Mouse (Mus musculus): ENCODE data around the gene Sh3bgrl3. TPM values are rescaled to one million over a fixed set of nuclear protein-coding genes. Genes with fewer than 3 reads are reported as not detected.
A peak's percentile ranks its signal among the peaks of the same experiment; 100 is the strongest.

The Sh3bgrl3 gene
- total RNA-seq, 2 experiments from 2014 or later, result 70.4 to 72.6 TPM

DNA sequence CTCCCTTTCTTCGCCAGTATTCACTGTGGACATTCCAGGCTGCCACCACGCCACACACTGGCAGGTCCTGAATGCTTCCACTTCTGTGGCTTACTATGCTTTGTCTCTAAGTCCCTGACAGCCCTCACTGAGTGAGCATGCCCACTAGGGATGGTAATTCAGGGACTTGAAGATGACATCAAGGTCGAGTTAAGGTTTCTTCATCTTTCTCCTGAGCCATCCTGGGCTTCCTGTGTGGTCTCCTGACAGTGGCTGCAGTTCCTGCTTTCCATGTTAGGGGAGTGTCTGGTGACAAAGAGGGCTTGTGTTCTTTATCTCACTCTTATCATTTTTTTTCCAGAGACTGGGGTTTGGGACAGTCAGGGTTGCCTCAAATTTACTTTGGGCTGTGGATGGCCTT is 17.9 kb downstream of the Sh3bgrl3 start:
- DNase-seq, result no peak

DNA sequence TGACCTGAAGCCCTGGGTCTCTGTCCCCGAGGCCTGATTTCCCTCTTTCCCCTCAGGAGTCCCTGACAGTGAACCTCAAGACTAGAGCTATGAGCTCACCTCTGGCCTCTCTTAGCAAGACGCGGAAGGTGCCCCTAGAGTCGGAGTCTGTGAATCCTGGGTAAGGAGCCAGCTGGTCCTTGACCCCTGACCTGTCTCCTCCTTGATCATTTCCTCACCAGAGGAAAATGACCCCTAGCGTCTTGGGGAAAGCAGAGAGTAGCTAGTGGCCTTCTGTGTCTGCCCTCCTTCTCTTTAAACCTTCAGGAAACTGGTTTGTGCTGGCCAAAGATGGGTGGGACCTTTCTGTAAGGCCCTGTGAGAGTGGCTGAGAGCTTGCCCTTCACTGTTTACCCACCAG is 20.4 kb downstream of the Sh3bgrl3 start:
- DNase-seq, result no peak

DNA sequence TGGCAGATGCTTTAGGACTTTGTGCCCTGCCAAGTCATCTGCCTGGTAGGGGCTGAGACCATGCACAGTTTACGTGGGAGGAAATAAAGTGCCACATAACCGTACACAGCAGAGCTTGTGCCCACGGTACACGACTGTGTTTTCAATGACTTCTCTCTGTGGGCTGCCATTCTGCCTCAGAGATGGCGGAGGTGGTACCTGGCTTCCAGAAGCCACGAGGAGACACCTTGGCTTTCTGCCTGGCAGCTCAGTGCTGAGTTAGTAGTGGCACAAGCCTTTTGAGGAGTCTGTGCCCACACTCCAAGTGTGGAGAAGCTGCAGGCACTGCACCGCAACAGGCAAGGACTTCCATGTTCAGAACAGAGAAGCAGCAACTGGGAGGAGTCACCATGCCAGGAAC is 20.9 kb downstream of the Sh3bgrl3 start:
- no peak for DNase-seq

DNA sequence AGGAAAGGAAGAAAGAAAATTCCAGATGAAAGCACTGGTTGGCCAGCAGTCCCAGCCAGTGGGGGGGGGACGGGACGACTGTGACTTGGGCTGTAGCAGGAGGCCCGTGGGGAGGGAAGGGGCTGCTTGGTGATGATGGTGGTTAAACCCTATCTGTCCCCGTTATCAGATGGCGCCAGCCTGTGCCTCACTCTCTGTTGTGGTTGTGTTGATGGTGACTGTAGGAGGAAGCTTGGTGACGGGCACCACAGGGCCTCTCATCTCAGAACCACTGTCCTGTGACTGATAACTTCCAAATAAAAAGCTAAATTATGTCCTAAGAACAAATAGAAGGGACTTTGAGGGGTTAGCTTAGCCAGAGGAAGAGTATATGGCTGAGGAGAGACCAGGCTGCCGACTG is 22.5 kb downstream of the Sh3bgrl3 start:
- no peak for DNase-seq

DNA sequence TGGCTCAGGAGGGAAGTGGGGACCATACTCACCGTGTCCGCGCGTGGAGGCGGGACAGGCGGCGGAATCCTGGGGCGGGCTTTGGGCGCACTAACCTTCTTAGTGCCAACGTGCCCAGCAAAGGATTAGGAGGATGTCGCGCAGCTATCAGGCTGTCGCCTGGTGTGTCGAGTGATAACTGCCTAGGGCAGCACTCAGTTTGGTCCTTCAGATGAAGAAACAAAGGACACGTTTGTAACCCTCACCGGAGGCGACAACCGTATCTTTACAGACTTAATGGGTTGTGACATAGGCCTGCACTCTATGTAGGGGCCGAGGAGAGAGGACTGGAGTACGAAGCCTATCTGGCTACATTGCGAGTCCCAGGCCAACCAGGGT is 25.9 kb downstream of the Sh3bgrl3 start:
- no peak for DNase-seq

DNA sequence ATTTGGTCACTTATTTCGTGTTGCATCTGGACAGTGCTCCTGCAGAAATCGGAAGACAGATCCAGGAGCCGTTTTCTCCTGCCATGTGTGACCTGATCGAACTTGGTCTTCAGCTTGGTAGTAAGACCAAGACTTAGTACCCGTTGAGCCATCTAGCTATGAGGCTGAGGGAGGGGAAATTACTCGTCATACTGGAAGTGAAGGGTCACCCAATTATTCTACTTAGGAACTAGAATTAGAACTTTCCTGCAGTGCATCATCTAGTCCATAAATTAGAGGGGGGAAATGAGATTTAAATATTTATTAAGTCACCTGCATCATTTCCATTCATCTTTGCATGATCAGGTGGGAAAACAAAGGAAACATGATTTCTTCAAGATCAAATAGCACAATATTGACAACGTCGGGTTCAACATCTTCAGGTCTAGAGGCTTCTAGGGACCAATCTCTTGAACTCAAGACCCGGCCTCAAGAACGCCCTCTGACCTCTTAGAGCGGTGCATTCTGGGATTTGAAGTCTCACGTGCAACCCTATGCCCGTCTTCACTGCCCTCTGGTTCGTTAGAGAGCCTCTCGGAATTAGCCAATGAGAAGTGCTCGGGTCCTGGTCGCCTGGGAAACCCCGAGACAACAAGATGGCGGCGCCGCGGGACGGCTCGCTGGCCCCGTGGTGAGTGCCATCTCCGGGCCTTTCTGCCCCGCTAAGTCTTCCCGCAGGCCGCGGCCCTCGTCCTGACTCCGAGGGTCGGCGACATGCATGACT is 26.4 kb downstream of the Sh3bgrl3 start, which contains the start of gene Ubxn11:
Ubxn11 (plus strand) TSS at position 592 of the 763 bp plus-strand sequence.
- peak; percentile 85 for DNase-seq

DNA sequence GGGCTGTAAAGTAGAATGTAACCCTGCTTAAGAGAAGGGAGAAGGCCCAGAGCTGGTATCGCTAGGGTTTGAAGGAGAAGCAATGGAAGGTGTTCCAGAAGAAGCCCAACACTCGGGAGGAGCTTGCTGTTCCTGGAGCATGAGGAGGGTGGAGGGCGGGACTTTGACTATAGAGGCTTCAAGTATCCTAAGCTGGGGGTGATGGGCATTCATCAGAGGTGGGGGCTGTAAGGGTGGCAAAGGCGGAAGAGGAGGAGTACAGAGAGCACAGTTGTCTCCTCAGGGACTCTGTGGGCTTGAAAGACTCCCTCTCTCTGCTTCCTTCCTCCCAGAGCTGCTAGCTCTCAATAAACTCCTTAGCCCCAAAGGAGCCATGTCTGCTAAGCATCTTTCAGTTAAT is 28.3 kb downstream of the Sh3bgrl3 start:
- DNase-seq, result no peak

DNA sequence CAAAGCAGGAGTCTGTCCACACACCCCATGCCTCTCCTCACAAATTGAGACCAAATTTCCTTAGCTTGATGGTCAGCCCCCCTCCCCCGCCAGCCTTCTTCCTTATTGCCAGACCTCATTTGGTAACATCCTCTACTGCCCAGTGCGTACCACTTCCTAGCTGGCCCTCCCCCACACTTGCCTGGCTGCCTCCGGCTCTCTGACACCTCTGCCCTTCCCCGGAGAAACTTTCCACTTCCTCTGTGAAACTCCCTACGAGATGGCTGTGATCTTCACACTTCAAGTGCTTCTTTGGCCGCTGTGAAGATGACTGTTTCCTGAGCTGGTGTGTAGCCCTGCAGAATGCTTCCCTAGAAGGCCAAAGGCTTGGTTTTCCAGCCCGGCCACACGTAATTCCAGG is 30.0 kb downstream of the Sh3bgrl3 start:
- DNase-seq, result no peak

DNA sequence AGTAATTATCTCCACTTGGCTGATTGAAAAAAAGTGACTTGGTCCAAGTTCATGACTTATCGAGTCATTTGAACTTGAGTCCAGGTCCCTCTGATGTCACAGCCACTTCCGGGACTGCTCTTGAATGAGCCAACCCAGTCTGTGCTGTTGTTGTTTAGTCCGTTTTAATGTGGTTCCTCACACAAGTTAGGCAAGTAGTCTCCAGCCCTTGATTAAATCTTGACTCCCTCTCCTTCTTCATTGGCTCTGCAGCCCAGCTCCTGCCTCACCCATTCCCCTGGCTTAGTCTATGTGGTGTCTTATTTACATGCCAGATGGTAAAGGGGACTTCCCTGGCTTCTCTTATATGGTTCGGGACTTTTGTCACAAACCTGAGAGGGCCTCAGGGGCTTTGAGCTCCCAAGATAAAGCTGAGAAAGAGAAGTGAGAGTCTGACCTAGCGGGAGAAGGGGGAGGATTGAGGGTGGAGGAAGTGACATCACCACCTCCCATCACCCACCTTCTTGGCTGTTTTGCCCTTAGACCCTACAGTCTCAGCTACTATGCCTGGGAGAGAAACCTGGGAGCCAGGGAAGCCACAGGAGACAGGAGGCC is 31.5 kb downstream of the Sh3bgrl3 start:
- no peak for DNase-seq

DNA sequence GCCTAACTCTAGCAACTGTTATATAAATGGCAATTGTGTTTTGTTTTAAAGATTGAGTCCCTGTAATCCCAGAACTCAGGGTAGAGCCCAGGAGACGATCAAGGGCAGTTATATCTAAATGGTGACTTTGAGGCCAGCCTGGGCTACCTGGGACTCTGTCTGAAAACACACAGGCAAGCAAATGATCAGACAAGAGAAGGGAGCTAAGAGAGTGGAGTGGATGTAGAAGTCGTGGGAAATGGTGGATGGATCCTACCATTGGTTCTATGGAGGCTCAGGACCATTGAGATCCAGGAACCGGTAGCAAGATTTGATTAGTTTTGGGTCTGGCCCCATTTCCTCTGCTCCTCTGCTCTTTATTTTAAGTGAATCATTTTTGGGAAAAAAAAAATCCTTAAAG is 32.5 kb downstream of the Sh3bgrl3 start:
- DNase-seq, result no peak

DNA sequence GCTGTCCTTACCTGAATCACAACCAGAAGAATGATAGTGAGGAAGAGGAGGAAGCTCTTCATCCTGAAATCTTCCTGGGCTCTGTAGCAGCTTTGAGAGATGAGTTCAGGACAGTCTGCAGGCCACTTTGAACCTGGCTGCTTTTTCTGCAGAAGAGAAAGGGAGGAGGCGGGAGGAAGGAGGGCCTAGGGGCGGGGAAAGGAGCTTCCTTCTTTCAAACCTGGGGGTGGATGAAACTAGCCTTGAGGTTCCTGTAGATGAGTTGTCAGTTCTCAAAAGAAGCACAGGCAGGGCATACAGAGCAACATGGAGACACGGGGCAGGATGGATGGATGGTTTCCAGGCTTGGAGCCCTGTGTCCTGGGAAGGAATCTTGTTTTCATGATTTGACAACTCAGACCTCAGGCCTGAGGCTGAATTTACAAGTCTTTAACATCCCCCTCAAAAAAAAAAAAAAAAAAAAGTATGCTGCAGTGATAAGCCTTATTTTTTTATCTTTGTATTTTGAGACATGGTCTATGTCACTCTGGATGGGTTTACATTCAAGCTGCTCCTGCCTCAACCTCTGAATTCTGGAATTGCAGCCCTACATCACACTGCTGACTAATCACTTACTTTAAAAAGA is 33.6 kb downstream of the Sh3bgrl3 start, which contains the start of gene Cd52:
Cd52 (minus strand) TSS at position 160 of the 625 bp plus-strand sequence.
- DNase-seq, result no peak

DNA sequence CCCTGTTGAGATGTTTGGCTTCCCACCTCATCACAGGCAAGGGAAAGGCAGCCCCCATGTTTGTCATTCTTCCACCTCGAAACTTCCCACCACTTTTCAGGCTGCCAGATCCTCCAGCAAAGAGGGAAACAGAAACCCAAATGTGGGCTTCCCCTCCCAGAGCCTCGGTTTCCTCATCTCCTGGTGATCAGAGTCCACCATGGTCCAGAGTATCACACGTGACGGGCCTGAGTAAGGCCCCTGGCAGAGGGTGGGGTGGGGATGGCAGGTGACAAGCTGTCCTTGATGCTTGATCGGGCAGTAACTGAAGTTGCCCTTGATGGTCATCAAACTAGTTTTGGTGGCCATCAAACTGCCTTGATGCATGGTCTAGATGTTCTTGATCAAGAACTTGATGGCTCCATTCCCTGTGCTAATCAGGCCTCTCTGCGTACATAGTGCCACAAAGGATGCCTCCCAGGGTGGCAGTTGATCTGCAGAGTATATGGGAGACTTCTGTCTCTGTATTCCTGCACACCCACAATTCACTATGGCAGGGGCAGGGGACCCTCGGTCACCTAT is 34.5 kb downstream of the Sh3bgrl3 start:
- DNase-seq, result no peak

DNA sequence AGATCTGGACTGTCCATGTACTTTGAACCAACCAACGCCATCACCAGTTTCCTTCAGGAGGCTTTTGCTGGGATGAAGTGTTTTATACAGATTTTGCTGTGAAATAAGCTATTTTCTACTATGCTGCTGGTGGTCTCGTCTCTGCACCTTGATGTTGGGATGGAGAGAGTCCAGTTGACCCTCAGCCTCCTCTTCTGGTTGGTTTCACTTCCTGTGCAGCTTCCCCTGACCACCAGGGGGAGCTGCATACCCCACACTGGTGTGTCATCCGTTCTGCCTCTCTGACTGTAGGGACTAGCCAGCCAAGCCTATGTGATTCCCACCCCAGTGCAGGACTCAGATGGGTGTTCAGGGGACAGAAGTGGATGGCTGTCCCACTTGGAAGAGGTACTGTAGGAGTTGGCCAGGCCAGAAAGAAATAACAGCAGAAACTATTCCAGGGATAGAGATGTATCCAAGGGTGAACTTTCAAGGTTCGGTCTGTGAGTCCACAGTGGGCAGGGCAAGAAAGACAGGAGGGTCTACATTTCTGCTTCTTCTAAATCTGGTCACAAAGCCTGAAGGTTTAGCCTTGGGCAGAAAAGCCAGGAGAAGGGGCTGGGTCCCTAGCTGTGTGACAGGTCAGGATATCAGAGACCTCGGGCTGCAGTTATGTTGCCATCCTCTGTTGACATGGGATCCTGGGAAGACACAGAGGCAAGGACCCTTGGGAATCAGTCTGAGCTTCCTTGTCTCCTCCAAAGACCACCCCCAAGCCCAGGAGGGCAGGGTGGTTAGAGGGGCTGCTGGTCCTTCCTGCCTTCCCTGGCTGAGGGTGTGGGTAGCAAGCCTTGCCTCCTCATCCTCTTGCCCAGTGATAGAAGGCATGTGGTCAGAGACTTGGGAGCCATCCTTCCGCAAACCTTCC is 36.0 kb downstream of the Sh3bgrl3 start:
- DNase-seq, result peak; percentile 69

DNA sequence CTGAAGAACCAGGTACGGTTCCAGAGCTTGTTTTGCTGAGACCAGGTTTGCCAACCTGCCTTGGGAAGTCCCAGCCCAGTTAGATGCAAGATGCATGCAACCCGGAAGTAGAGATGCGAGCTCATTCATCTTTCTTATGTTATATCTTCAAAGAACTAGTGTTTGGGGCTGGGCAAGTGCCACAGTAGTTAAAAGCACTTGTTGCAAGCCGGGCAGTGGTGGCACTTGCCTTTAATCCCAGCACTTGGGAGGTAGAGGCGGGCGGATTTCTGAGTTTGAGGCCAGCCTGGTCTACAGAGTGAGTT is 37.4 kb downstream of the Sh3bgrl3 start:
- DNase-seq, result no peak

DNA sequence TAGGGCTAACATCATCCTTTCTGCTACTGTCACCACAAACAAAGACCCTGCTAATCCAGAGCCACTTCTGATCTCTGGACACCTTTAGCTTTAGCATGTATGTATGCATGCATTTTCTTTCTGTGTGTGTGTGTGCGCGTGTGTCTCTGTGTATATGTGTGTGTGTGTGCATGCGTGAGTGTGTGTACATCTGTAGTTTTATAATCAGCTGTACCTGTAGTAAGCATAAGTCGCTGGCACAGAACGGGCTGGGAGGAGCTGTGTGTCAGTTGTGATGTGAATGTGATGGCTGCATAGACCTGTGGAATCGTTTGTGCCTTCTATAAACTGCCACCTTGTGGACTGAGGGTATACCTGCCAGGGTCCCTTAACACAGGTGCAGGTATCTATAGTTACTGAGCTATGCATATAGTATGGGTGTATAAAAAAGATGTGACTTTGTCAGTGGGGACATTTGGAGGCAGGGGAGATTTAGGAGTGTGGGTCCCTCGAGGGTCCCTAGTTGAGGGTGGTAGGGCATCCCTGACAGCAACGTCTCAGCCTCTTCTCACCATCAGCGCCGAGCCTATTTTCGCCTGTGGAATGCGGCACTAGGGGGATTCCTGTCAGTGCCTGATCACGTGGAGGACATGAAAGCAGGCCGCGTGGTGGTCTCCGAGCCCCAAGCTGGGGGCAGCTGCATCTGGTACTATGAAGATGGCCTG is 37.9 kb downstream of the Sh3bgrl3 start:
- DNase-seq, result no peak

DNA sequence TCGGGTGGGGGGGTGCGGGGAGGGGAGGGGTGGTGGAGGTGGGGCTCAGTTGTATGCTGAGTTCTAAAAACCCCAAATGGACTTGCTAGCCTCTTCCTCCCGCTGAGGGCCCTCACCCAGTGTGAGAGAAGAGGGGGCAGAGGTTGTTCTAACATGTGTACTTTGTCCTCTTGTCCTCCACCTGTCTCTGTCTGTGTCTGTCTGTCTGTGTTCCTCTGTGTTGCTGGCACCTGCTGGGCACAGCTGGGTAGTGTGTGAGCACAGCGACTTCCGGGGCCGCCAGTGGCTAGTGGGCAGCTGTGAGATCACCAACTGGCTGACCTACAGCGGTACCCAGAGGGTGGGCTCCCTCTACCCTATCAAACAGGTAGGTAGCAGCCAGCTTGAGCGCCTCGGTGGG is 39.6 kb downstream of the Sh3bgrl3 start:
- DNase-seq, result no peak

DNA sequence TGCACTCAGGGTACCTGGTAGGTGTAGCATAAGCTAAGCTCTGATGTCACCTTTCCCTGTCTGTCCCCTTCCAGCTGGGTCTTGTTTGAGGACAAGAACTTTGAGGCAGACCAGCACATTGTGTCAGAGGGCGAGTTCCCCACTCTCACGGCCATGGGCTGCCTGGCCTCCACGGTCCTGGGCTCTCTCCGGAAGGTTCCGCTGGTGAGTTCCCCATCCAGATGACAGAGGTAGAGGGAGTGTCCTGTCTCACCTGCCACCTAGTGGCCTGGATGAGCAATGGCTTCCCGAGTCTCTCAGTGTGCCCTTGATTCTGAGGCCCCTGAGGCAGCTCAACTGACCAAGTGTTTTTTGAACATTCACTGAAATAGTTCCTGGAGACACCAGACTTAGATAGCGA is 41.2 kb downstream of the Sh3bgrl3 start:
- DNase-seq, result peak; percentile 47

DNA sequence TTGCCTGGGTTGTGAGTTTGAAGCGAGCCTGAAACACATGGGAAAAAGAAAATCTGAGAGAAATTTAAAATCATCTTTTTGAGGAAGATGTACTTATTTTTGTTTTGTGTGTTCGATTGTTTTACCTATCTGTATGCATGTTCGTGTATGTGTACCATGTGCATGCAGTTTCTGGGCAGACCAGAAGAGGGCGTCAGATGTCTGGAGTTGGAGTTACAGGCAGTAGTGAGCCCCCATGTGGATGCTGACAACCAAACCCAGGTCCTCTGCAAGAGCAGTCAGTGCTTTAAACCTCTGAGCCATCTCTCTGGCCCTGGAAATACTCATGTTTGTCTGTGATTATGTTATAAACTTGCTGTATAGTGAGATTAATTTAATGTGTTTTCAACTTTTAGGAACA is 43.6 kb downstream of the Sh3bgrl3 start:
- no peak for DNase-seq

DNA sequence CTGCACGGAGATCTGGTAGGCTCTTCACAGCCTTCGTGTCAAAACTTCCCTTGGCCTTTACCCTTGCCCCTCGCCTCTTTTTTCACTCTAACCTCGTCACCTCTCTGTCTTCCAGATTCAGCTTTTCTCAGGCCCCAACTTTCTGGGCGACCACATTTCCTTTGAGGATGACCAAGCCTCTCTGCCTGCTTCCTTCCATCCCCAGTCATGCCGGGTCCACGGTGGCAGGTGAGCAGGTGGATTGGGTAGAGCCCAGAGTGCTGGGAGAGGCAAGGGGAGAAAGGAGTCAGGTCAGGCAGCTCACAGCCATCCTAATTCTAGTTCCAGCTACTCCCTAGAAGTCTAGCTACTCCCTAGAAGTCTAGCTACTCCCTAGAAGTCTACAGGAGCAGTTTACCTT is 46.1 kb downstream of the Sh3bgrl3 start:
- DNase-seq, result no peak

DNA sequence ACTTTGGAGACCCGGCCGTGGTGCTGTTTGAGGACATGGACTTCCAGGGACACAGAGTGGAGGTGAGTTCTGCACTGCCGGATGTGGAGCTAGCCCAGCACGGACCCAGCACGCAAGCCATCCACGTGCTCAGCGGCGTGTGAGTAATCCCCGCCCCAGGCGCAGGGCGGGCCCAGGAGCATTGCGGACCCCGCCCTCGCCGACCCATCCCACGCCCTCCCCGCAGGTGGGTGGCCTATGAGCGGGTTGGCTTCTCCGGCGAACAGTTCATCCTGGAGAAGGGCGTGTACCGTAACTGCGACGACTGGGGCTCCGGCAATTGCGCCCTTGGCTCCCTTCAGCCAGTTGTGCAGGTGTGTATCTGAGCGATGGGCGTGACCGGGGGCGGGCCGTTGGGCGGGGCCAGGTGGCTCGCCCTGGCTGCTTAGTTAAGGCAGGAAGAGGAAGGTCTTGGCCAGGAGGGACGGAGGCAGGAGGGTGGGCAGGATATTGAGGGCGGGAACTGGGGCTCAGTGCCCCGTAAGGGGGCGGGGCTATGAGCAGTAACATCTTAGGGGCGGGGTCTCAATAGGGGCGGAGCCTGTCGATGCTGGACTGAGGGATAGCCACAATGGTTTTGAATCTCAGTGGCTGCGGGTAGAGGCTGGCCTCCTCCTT is 46.7 kb downstream of the Sh3bgrl3 start:
- DNase-seq, result peak; percentile 45

DNA sequence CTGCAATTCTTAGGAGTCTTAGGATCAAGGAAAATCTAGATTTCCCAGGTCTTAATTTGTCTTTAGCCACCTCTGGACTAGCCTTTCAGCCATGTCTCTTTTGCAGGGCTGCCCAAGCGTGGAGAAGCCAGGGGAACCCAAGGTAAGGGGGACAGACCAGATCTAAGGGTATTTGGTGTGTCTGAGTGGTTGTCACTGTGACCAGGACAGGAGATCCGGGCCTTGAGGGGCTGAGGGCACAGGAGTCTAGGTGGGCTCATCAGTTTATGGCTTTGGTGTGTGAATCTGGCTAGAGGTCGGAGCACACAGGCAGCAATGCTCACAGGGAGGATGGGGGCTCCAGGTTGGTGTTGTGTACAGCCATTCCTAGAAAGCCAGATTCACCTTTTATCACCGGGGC is 47.9 kb downstream of the Sh3bgrl3 start:
- no peak for DNase-seq

Measured in heart, postnatal 4 days (tissue).